16 mouse cellular contexts compared by ENCODE assay signal in the genomic region with DNA sequence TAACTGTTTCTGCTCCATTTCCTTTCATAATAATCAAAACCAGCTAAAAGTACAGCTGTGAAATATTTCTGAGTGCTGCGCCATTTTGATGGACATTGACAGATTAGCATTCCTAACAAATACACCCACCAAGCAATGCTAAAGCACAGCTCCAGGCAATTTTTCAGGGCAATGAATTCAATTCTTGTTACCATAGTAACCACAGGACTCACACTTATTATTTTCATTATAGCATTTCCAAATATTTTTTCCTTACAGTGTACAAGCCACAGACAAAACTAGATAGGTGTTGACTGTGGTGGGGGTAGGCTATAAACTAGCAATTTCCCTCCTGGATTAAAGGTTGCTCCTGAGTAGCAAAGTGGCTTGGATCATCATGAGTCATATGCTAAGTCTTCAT.
"Had no signal": no experiment of that assay in that cellular context is flagged by ENCODE, and none has a peak within 500 bp of the region (broad histone marks: within the 10 kb centered on the region; RNA-seq: fewer than 3 reads in every experiment).

No protein-coding gene starts in this region.

- H3K36me3 ChIP-seq: limb, embryonic 12.5 days; liver, embryonic 13.5 days; lung, embryonic 15.5 days; neural tube, embryonic 15.5 days had no signal

- H3K27me3 ChIP-seq: limb, embryonic 12.5 days; liver, embryonic 13.5 days; lung, embryonic 15.5 days; megakaryocyte, embryonic 14.5 days; neural tube, embryonic 15.5 days had no signal

- H3K27ac ChIP-seq: layer of hippocampus, adult 2 months; limb, embryonic 12.5 days; liver, embryonic 13.5 days; lung, embryonic 15.5 days; macrophage; neural tube, embryonic 15.5 days; stomach, postnatal 0 days had no signal

- DNase-seq: kidney, postnatal 10 days; kidney, postnatal 4 days; liver; liver, embryonic 13.5 days; liver, postnatal 0 days; lung, postnatal 14 days; right cerebral cortex, adult 18-20 months; right cerebral cortex, postnatal 25 days had no signal

- H3K9ac ChIP-seq: limb, embryonic 12.5 days; liver, embryonic 13.5 days; liver, postnatal 0 days; lung, embryonic 15.5 days; neural tube, embryonic 15.5 days had no signal

- H3K4me2 ChIP-seq: limb, embryonic 12.5 days; liver, embryonic 13.5 days; lung, embryonic 15.5 days; neural tube, embryonic 15.5 days had no signal

- H3K4me3 ChIP-seq: layer of hippocampus, adult 2 months; limb, embryonic 12.5 days; liver, embryonic 13.5 days; lung, embryonic 15.5 days; megakaryocyte, embryonic 14.5 days; myocyte; neural tube, embryonic 15.5 days had no signal

- H3K4me1 ChIP-seq: limb, embryonic 12.5 days; liver, embryonic 13.5 days; lung, embryonic 15.5 days; neural tube, embryonic 15.5 days had no signal

- ATAC-seq: liver, postnatal 0 days had no signal

- H3K9me3 ChIP-seq: limb, embryonic 12.5 days; liver, embryonic 13.5 days; lung, embryonic 15.5 days; megakaryocyte, embryonic 14.5 days; neural tube, embryonic 15.5 days had no signal
